Mouse (Mus musculus): Measurements from ENCODE around the gene Crtc1. TPM values are rescaled to one million over a fixed set of nuclear protein-coding genes. Genes with fewer than 3 reads are reported as not detected.

Gene Crtc1
- 1 to 10 TPM; 7.7 to 8.4 TPM for total RNA-seq (2021)
- long read RNA-seq, experiment 1, full-length matches to known transcripts = 6 of 18 reads
- long read RNA-seq, experiment 1, partial matches to known transcripts = 3 of 18 reads
- long read RNA-seq, experiment 1, other reads (novel, unspliced or antisense) = 9 of 18 reads
- long read RNA-seq, experiment 2, full-length matches to known transcripts = 4 of 10 reads
- long read RNA-seq, experiment 2, partial matches to known transcripts = 2 of 10 reads
- long read RNA-seq, experiment 2, other reads (novel, unspliced or antisense) = 4 of 10 reads

DNA sequence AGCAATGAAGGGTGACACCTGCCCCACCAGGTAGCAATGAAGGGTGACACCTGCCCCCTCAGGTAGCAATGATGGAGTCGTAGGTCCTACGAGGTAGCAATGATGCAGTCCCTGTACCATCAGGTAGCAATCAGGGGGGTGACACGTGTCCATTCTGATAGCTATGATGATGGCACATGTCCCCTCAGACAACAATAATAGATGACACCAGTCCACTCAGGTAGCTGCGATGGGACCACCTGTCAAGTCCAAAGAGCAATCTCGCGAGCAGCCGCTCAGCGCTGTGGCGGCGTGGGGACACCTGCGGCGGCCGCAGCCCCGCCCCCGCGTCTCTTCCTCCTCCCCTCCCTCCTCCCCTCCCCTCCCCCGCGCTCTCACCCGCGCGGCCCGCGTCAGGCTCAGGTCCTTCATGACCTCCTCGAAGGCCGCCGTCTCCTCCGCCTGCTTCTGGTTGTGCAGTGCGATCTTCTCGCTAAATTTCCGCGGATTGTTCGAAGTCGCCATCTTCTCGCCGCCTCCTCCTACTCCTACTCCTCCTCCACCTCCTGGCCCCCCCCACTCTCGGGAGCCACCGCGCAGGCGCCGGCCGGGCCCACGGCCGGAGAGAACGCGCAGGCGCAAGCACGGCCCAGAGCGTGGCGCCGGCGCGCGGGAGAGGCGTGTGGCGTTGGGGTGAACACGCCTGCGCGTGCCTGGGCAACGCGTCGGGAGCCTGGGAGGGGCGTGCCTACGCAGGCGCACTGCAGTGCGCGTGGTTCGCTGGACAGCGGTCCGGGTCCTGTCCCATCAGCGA, at the start of gene Crtc1:
Gene Crtc1 (minus strand): TSS at position 525 of the 793 bp plus-strand sequence.
- peak; percentile 97 for DNase-seq (ENCODE audit: low spot score)

DNA sequence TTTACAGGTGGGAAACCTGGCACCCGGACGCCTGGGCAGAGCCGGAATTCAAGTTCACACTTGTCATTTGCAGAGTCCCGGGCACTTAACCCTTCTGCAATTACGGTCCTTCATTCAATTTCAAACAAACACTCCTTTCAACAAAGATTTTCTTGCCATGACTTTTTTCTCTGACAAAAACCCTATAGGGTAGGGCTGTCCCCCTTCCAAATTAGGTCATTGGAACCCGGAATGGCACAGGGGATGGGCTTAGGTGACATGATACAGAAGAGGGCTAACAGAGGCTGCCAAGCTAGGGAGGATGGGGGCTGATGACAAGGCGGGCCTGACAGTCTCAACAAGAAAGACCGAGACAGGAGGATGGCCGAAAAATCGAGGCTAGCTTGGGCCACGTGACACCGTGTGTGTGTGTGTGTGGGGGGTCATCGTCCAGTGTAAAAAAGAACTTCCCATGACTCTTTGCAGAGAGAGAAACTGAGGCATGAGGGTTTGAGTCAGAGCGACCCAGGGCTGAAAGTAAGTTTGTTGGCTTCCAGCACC, 49.6 kb upstream of the Crtc1 start:
- no peak for DNase-seq (ENCODE audit: low spot score)

DNA sequence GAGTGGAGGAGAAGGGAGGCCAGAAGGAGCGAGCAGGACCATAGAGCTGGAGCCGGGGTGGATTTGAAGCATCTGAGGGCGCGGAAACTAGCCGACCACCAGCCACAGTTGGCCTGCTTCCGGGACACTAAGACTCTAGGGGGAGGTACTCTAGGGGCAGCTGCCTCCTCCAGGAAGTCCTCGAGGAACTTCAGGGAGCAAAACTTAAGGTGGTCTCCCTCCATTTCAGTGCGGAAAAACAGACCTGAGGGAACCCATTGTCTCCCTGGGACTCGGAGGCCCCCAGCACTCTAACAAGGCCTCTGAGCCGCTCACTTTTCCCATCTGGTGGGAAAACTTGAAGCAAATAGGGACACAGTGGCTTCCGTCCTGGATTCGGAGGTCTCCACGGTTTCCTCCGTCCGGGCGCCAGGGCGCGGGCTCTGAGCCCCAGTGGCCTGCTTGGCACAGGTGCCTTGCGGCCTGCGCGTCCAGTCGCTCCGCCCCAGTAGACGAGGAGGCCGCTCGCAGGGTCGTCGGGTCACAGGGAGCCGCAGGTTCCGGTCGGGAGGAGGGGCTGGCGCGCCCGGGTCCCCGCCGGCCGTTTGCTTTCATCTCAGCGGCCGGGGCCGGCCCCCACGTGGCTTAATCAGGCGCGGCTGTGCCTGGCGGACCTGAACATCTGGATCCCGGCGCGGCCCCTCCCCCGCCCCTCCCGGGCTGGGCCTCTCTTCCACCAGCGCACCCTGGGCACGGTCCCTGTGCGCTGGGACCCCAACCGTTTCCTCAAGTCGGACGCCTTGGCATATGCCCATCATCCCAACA, 48.8 kb upstream of the Crtc1 start:
- no peak for DNase-seq (ENCODE audit: low spot score)

DNA sequence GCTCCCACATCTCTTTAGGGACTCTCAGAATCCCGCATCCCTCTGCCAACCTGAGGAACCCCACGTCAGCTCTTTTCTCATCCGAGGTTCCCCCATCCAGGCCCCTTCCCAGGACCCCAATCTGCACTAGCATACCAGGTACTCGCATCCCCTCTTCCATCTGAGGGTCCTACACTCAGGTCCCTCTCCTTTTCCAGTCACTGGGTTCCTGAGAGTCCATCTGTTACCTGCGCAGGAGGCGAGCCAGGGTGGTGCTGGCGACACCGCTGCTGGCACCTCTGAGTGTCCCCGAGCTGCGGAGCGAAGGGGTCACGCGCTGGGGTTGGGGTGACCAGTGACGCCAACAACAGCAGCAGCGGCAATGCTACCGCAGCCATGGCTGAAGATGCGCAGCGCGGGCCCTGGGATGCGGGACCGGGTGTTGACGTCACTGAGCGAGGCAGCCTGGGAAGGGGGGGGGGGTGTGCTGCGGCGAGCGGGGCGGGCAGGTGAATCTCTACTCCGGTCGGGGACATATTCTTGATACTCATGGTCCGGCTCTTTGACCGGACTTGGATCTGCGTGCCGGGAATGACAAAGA, 47.7 kb upstream of the Crtc1 start, which contains the start of gene Tmem59l:
Gene Tmem59l (minus strand): TSS at position 418 of the 580 bp plus-strand sequence.
- DNase-seq (ENCODE audit: low spot score) = no peak

DNA sequence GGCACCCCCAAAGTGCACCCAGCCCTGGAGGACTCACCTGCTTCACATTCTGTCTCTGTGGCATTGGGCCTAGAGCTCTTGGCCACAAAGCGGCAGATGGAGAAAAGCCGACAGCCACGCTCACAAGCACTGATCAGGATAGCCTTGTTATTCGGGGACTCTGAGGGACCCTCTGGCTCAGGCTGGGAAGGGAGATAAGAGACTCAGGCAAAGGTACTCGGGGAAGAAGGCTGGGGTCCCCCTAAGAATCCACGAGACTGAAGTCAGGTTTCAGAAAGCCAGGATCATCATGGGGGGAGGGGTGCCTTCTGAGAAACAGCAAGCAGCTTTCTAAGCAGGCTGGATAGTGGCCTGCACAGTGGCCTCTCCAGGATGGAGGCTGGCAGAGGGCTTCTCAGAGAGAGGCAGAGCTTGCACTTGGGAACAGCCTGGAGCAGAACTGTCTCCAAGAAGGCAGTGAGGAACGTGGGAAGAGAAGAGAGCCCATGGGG, 46.9 kb upstream of the Crtc1 start:
- DNase-seq (ENCODE audit: low spot score) = no peak

DNA sequence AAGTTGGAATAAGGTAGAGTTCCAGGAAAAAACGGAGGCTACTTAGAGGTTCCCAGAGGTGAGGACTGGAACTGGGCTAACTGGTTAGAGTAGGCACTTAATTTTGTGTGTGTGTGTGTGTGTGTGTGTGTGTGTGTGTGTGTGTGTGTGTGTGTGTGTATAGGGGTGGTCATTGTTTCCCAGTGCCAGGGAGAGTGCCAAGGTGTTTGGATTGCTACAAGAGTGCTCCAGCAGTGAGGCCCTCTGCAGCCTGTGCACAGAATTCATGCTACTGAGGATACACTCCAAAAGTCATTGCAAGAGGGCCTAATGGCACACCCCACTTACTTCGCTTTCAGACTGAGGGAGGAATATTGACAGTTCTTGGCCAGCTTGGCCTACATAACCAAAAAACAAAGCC, 43.6 kb upstream of the Crtc1 start:
- DNase-seq (ENCODE audit: low spot score) = no peak

DNA sequence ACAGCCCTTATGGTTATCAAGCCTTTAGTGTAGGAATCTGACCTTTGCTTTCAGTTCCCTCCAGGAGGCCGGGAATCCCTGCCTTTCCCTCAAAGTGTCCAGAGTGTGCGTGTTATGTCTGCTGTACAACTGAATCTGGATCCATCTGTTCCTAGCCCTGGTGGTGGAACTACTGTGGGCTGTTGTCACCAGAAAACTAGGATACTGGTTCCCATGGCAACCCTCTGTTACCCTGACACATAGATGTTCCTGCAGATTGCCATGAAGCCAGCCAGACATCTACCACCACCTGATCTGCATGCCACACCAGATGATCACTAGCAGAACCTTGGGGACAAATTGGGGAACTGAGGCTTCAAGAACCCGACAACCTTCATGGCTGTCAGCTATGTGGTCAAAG, 42.5 kb upstream of the Crtc1 start:
- DNase-seq (ENCODE audit: low spot score) = no peak

DNA sequence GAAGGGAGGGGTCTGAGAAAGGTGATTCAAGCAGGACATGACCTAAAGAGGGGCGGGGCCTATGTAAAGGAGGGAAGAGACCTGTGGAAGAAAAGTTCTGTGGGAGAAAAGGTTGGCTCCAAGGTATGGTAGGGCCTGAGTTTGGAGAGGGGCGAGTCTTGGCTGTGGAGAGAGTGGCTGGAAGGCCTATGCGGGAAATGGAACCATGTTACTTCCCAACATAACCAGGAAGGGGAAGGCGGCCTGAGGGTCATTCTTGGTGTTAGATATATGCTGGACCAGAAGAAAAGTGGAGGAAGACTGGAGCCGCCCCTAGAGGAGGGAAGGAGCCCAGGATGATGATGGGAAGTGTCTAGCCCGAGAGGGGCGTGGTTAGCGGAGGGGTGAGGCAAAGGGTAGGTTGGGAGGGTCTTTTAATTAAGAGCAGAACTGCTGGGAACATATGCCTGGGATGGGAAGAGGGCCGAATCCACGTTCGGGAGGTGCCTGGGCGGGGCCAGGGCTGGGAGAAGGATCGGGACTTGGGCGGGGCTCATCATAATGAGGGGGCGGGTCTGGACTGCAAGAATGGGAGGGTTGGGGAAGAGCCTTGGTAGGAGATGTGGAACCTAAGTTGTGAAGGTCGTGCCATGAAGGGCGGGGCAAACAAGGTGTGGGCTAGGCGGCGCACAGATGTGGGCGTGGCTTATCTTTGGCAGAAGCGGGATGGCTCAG, 38.0 kb upstream of the Crtc1 start:
- no peak for DNase-seq (ENCODE audit: low spot score)

DNA sequence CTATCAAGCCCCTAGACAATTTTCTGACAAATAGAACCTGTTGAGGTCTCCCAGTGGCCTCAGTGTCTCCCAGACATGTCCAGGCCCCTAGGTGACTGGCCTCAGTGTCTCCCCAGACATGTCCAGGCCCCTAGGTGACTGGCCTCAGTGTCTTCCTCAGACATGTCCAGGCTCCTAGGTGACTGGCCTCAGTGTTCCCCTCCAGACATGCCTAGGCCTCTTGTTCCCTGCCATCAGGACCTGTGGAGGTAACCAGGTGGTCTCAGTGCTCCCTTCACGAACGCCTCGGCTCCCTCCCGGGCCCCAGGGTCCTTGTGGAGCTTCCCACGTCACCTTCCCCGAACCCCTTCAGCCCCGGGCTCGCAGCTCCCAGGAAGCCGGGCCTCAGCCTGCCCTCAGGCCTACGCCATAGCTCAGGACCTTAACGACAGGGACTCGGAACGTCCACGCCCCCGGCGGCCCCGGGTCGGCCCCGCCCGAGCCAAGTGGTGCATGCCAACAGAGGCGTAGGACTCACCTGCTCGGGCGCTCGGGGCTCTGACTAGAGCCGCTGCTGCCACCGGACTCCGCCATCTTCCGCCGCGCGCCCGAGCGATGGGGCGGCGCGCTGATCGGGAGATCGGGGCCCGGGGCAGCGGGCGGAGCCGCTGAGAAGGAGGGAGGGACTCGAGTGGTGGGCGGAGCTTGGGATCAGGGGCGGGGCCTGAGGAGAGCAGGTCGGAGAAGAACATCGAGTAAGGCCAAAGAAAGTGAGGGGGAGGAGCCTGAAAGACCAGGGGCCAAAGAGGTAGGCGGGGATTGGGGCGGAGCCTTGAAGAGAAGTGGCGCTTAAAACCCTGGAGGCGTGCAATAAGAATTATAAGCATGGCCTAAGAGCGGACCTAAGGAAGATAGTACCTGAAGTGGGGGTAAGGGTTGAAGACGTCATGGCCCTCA, 37.2 kb upstream of the Crtc1 start, which contains the start of gene Klhl26:
Gene Klhl26 (minus strand): TSS at position 636 of the 936 bp plus-strand sequence.
- DNase-seq (ENCODE audit: low spot score) = peak; percentile 97

DNA sequence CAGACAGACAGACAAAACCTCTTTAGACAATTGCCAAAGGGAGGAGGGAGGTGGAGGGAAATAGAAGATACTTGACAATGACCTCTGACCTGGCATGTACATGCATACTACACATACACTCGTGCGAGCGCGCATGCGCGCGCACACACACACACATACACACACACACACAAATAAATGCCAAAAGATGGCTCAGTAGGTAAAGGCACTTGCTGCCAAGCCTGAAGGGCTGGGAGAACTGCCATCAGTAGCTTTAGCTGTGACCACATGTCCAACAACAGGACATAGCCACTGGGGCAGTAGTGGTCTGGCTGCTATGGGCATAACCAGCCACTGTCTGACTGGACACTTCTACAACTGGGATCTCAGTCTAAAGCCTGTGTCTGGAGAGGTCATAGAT, 32.5 kb upstream of the Crtc1 start:
- no peak for DNase-seq (ENCODE audit: low spot score)

DNA sequence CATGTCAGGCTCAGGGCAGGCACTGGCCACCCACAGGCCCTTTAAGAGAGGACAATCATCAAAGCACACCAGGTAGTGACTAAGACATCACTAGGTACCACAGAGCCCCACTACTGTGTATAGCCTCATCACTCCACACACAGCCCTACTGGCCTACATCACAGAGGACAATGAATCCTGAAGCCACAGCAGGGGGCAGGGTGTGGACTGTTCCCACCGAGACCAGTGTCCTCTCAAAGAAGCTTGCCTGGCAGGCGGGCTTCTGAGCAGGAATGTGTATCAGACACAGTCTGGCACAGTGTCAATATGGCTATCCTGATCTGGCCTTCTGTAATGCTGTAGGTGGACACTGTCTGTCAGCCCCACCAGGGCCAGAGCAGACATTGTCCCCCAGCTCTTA, 30.6 kb upstream of the Crtc1 start:
- DNase-seq (ENCODE audit: low spot score) = no peak

DNA sequence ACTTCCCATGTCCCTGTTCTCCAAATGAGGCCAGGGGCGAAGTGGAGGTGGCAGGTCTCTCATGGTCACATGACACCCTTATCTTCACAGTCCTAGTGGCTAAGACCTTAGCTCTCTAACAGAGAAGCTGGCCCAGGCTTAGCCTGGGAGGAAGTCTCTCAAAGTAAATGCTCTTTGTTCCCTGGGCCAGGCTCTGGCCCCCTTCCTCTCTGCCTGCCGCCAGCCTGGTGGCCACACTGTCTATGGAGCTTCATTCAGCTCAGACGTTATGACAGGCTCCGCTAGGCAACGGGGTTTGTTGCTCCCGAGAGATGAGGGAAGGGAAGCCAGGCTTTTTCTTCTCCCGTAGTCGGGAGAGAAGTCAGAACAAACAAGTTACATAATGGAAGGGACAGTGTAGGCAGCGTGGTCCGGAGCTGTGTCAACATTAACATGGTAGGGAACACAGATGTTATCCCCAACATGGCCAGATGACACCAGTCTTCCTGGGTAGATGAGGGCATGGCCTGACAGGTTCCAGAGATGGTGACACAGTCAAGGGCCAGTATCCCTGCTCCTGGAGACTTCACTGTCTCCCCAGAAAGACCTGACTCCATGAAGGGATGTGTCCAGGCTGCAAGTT, 30.0 kb upstream of the Crtc1 start:
- DNase-seq (ENCODE audit: low spot score) = no peak

DNA sequence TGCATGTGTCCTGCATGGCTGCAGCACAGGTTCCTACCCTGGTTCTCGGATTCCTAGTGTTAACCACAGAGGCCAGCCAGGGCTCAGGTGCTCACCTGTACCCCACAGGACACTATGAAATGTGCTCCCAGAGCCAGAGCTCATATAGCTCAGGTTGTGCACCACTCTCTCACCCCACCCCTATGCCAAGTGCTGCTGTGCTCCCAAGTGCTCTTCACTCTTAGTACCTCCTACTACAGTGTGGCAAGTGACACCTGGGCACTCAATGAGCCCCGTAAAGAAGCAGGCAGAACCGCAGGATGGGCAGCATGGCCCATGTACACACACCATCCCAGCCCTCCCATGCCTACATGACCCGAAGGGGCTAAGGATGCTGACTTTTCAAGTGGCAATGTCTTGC, 29.4 kb upstream of the Crtc1 start:
- DNase-seq (ENCODE audit: low spot score) = no peak

DNA sequence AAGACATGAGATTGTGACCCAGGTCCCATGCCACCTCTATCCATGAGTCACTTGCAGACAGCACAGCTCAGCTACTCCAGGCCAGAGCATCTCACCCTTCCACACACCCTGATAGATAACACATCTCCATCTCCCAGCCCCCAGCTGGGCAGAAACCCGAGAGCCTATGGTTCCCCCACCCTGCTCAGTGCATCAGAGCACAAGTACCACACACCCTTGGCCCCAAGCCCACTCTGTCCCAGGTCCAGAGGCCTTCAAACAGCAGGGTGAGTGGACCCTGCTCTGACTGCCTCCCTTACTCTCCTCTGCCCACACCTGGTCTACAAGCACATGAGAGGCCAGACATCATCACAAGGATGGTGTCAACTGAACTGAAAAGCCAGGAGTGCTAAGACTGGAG, 28.5 kb upstream of the Crtc1 start:
- DNase-seq (ENCODE audit: low spot score) = no peak

DNA sequence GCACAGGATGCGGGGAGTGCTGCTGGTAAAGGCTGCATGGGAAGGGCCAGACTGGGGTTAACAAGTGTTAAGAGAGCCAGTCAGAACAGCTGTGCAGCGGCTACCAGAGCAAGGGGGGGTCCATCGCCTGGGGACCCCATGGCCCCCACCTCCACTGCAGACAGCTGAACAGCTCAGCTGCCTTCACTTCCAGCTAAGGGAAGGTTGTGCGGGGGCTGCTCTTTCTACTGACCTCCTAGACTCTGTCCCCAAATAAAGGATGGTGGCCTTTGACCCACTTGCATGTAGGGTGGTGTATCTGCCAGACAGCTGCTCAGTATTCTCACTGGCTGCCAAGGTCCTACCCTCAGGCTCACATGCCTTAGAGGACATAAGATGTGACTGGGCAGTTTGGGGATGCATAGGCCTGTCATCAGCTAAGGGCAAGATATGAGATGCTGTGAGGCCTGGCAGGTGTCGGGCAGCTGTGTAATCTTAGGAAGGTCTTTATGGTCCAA, 27.9 kb upstream of the Crtc1 start:
- DNase-seq (ENCODE audit: low spot score) = peak; percentile 43

DNA sequence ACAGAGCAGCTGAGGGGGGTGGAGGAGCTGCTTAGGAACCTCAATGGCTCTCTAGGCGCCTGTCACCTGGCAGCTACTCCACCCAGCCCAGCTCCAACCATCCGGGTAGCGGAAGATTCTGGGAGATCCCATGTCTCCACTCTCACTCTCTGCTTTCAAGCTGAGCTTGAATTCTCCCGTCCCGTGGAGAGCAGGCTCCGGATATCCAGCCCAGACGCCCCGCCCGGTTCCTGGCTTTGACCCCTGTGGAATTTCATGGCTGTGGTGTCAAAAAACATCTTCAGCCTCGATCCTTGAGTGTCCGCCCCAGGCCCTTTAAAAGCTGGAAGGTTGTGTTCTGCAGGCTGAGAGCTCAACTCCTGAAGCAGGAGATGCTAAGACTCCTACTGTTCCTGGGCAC, 27.4 kb upstream of the Crtc1 start:
- peak; percentile 82 for DNase-seq (ENCODE audit: low spot score)

DNA sequence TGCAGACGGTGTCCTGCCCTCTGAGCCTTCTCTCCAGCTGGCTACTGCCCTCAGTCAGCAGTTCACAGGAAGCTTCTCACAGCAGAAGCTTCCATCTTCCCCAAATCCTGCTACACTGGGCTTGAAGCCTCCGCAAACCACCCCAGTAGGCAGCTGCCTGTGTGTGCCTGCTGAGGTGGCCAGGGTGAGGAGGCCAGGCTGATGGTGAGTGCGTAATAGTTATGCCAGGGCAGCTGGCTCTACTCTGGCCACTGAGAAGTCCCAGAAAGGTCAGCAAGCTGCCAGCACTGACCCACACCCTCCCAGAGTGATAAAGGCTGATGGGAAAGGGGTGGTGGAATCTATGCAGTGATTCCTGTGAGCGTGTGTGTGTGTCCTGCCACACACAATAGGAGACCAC, 26.9 kb upstream of the Crtc1 start:
- DNase-seq (ENCODE audit: low spot score) = no peak

DNA sequence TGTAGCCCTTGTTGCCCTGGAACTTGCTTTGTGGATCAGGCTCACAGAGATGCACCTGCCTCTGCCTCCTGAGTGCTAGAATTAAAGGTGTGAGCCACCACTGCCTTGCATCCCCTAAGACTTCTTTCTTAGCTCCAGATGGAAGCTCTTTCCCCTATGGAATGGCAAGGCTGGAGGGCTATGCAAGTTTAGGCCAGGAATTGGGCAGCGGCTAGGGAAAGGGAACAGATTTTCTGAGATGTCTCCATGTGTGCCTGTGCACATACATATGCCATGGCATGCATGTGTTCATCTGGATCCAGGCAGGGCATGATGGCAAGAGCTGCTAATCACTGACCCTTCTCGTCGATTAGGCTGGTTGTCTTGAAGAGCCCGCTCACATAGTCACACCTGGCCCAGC, 26.3 kb upstream of the Crtc1 start:
- DNase-seq (ENCODE audit: low spot score) = no peak

DNA sequence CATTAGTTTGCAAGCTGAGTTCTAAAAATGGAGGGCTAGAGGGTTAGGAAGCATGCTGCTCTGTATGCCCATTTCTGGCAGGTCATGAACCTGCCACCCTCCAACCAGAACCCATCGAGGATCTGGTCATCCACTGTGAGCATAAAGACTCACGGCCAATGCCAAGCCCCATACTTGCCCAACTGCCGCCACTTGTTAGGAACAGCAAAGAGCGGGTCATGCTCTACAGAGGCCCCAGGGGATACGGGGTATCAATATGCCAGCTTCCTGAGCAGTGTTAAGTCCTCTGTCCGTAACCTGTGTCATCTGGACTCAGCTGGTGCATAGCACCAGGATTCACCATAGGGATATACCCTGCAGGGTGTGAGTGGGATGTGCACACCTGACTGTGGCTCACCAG, 24.8 kb upstream of the Crtc1 start:
- no peak for DNase-seq (ENCODE audit: low spot score)
